Mouse (Mus musculus) intestine, embryonic 16.5 days (tissue): Measurements from ENCODE around the gene Gm12185. TPM values are rescaled to one million over a fixed set of nuclear protein-coding genes. Genes with fewer than 3 reads are reported as not detected.

Experiments used
- ATAC-seq: fragments of 200-750 bp; cut with Nextera tagmentation; 2 replicates; pipeline ENCODE4 v1.8.0; 2017; ENCODE audit warnings: moderate TSS enrichment, moderate library complexity
- H3K27ac ChIP-seq: fragments of 300-500 bp; sonication (generic); 2 replicates; pipeline ENCODE4 v1.5.1; 2014; ENCODE audit warnings: mild to moderate bottlenecking, low read length
- H3K27me3 ChIP-seq: fragments of 300-500 bp; sonication (generic); replicated peaks from 2 replicates; pipeline ENCODE4 v1.6.1; 2014; ENCODE audit warnings: low read length, control low read depth, mixed read lengths; ENCODE audit not compliant: control insufficient read depth, insufficient read depth
- H3K36me3 ChIP-seq: fragments of 300-500 bp; sonication (generic); 2 replicates; pipeline ENCODE4 v1.6.1; 2014; ENCODE audit warnings: low read length, control low read depth; ENCODE audit not compliant: control insufficient read depth, insufficient read depth
- H3K4me1 ChIP-seq: fragments of 300-500 bp; sonication (generic); 2 replicates; pipeline ENCODE4 v1.6.1; 2014; ENCODE audit warnings: low read length, control low read depth, mixed read lengths; ENCODE audit not compliant: control insufficient read depth, insufficient read depth
- H3K4me2 ChIP-seq: fragments of 300-500 bp; sonication (generic); 2 replicates; pipeline ENCODE4 v1.6.1; 2014; ENCODE audit warnings: low read depth, low read length, control low read depth
- H3K4me3 ChIP-seq: fragments of 300-500 bp; sonication (generic); 2 replicates; pipeline ENCODE4 v1.5.1; 2014; ENCODE audit warnings: mild to moderate bottlenecking, low read length
- H3K9ac ChIP-seq: fragments of 300-500 bp; sonication (generic); 2 replicates; pipeline ENCODE4 v1.6.1; 2014; ENCODE audit warnings: low read depth, low read length
- H3K9me3 ChIP-seq: fragments of 300-500 bp; sonication (generic); 2 replicates; pipeline ENCODE4 v1.6.1; 2016; ENCODE audit warnings: low read length, control low read depth; ENCODE audit not compliant: control insufficient read depth
- WGBS: fragments of 180-500 bp; shearing (Covaris S2); extraction: QIAGEN DNeasy Blood & Tissue Kit; methylation state at CpG from one replicate; pipeline ENCODE4 v1.1.7; 2014; 5-methylcytosine and 5-hydroxymethylcytosine counted together
- polyA plus RNA-seq: library from polyadenylated mRNA; unstranded; fragments of >200 nt; fragmentation: Nextera tagmentation; extraction: Ambion mirVana; gene quantifications from 2 replicates; pipeline ENCODE4 v1.2.1, GENCODE M21; 2015

Gm12185 gene
- polyA plus RNA-seq, 1 experiment from 2014 or later = not detected

GRCm38 (mm10) chr11:48869380-48870110, 122.5 kb downstream of the Gm12185 start:
- H3K36me3 ChIP-seq = peaks cover 8% of the 10 kb centered on the region
- H3K9me3 ChIP-seq = no peaks in the 10 kb centered on the region
- H3K4me1 ChIP-seq = peaks cover 19% of the 10 kb centered on the region
- peak overlapping the region; percentile 76 for H3K27ac ChIP-seq
- H3K27me3 ChIP-seq = no peaks in the 10 kb centered on the region
- H3K9ac ChIP-seq = peak overlapping the region; percentile 55
- 31% methylated on average over 7 of the region's 7 CpGs for WGBS
- peak overlapping the region; percentile 79 for H3K4me2 ChIP-seq
- peak overlapping the region; percentile 47 for H3K4me3 ChIP-seq
- ATAC-seq = peak; percentile 51

GRCm38 (mm10) chr11:48866481-48866880, 125.5 kb downstream of the Gm12185 start:
- H3K4me3 ChIP-seq = no peak overlapping the region
- H3K27ac ChIP-seq = no peak overlapping the region
- H3K9me3 ChIP-seq = no peaks in the 10 kb centered on the region
- 97% methylated on average over 9 of the region's 9 CpGs for WGBS
- H3K4me2 ChIP-seq = no peak overlapping the region
- no peaks in the 10 kb centered on the region for H3K27me3 ChIP-seq
- no peak overlapping the region for H3K9ac ChIP-seq
- peaks cover 12% of the 10 kb centered on the region for H3K4me1 ChIP-seq
- no peak for ATAC-seq
- peaks cover 8% of the 10 kb centered on the region for H3K36me3 ChIP-seq

GRCm38 (mm10) chr11:48863808-48864207, 128.2 kb downstream of the Gm12185 start:
- H3K9ac ChIP-seq = no peak overlapping the region
- H3K27ac ChIP-seq = no peak overlapping the region
- H3K4me2 ChIP-seq = no peak overlapping the region
- WGBS = 86% methylated on average over 3 of the region's 3 CpGs
- H3K4me3 ChIP-seq = no peak overlapping the region
- H3K4me1 ChIP-seq = no peaks in the 10 kb centered on the region
- H3K36me3 ChIP-seq = peaks cover 8% of the 10 kb centered on the region
- ATAC-seq = no peak
- H3K9me3 ChIP-seq = no peaks in the 10 kb centered on the region
- no peaks in the 10 kb centered on the region for H3K27me3 ChIP-seq

GRCm38 (mm10) chr11:48862784-48863319, 129.2 kb downstream of the Gm12185 start:
- no peak overlapping the region for H3K9ac ChIP-seq
- H3K4me1 ChIP-seq = no peaks in the 10 kb centered on the region
- no peak overlapping the region for H3K27ac ChIP-seq
- no peak overlapping the region for H3K4me3 ChIP-seq
- peaks cover 8% of the 10 kb centered on the region for H3K36me3 ChIP-seq
- 70% methylated on average over 1 of the region's 1 CpGs for WGBS
- no peaks in the 10 kb centered on the region for H3K9me3 ChIP-seq
- H3K4me2 ChIP-seq = no peak overlapping the region
- no peak for ATAC-seq
- H3K27me3 ChIP-seq = no peaks in the 10 kb centered on the region

GRCm38 (mm10) chr11:48859014-48859413, 133.0 kb downstream of the Gm12185 start:
- H3K4me3 ChIP-seq = no peak overlapping the region
- no peaks in the 10 kb centered on the region for H3K27me3 ChIP-seq
- no peak overlapping the region for H3K9ac ChIP-seq
- peaks cover 9% of the 10 kb centered on the region for H3K4me1 ChIP-seq
- H3K9me3 ChIP-seq = no peaks in the 10 kb centered on the region
- H3K4me2 ChIP-seq = peak overlapping the region; percentile 53
- ATAC-seq = no peak
- H3K27ac ChIP-seq = no peak overlapping the region
- no peaks in the 10 kb centered on the region for H3K36me3 ChIP-seq
- WGBS = 2% methylated on average over 6 of the region's 6 CpGs

Other genes with a start within 250 kb of the Gm12185 start
- gene Rack1, start 191.9 kb downstream of the Gm12185 start, polyA plus RNA-seq = 713 and 755 TPM in 2 replicates
- 4.1 and 5.9 TPM in 2 replicates for gene Trim41, start 174.9 kb downstream of the Gm12185 start, polyA plus RNA-seq
- 0.78 and 1.2 TPM in 2 replicates for gene Trim7, start 166.1 kb downstream of the Gm12185 start, polyA plus RNA-seq
- 1.3 and 1.4 TPM in 2 replicates for gene Gm12184, start 165.6 kb downstream of the Gm12185 start, polyA plus RNA-seq
- gene Irgm1, start 120.5 kb downstream of the Gm12185 start, polyA plus RNA-seq = 15.6 and 15.8 TPM in 2 replicates
- 0.28 and 0.37 TPM in 2 replicates for gene Gm5431, start 90.0 kb downstream of the Gm12185 start, polyA plus RNA-seq
- 3.5 and 4.6 TPM in 2 replicates for gene Psme2b, start 46.0 kb downstream of the Gm12185 start, polyA plus RNA-seq
- gene Olfr56, start 13.3 kb downstream of the Gm12185 start, polyA plus RNA-seq = 0.10 TPM in 1 of 2 replicates, not detected in the other
- gene 9930111J21Rik1, start 12.8 kb downstream of the Gm12185 start, polyA plus RNA-seq = 0.70 and 1.1 TPM in 2 replicates
- gene Tgtp1, start 1.9 kb upstream of the Gm12185 start, polyA plus RNA-seq = 1.9 and 2.1 TPM in 2 replicates
- gene 9930111J21Rik2, start 59.0 kb upstream of the Gm12185 start, polyA plus RNA-seq = 0.65 and 0.87 TPM in 2 replicates
- 0.86 and 1.0 TPM in 2 replicates for gene Tgtp2, start 72.0 kb upstream of the Gm12185 start, polyA plus RNA-seq
- 3.2 and 3.6 TPM in 2 replicates for gene Ifi47, start 84.4 kb upstream of the Gm12185 start, polyA plus RNA-seq
- not detected in 2 replicates for gene Olfr1396, start 122.6 kb upstream of the Gm12185 start, polyA plus RNA-seq
- gene Olfr1395, start 150.0 kb upstream of the Gm12185 start, polyA plus RNA-seq = not detected in 2 replicates
- not detected in 2 replicates for gene Olfr1394, start 162.2 kb upstream of the Gm12185 start, polyA plus RNA-seq
- gene Btnl9, start 194.9 kb upstream of the Gm12185 start, polyA plus RNA-seq = 1.6 TPM in 2 replicates
- gene Zfp62, start 211.1 kb upstream of the Gm12185 start, polyA plus RNA-seq = 20.7 and 23.1 TPM in 2 replicates